Mouse (Mus musculus) heart, postnatal 0 days (tissue): ENCODE results near the gene Appl1.

Experiments
- CTCF ChIP-seq: IDR thresholded peaks from 2 replicates; pipeline ENCODE4 v1.5.1; 2016; ENCODE audit warnings: antibody characterized with exemption, control low read depth, low read depth
- EP300 ChIP-seq: IDR thresholded peaks from 2 replicates; pipeline ENCODE4 v1.6.1; 2016; ENCODE audit warnings: antibody characterized with exemption, low read depth

- TF ChIP-seq CTCF = no peak
- no peak for TF ChIP-seq EP300
These were observed 10.5 kb downstream of the Appl1 start for GRCm38 (mm10) chr14:26960518-26960917.
